Mouse (Mus musculus): Measurements from ENCODE around the gene Babam2.

GRCm38 (mm10) chr5:32121936-32122335 lies 424.5 kb downstream of the Babam2 start:
- TF ChIP-seq CTCF (IDR thresholded peaks at IDR 0.05; ENCODE audit: extremely low read depth, insufficient read depth, low read length) = no peak
- no peak for TF ChIP-seq POLR2A (IDR thresholded peaks at IDR 0.05; ENCODE audit: extremely low read depth, insufficient read depth, low read length)
